Mouse (Mus musculus): ENCODE results near the gene Fat1.

- no peak for TF ChIP-seq POLR2A (IDR thresholded peaks at IDR 0.05; ENCODE audit: control insufficient read depth in 1 of 2, insufficient read depth in 1 of 2, low read depth in 1 of 2, low read length in 2 of 2, poor library complexity in 1 of 2)
- TF ChIP-seq GATA1 (IDR thresholded peaks at IDR 0.05; ENCODE audit: low read depth, low read length) = no peak
- TF ChIP-seq RAD21 (IDR thresholded peaks at IDR 0.05; ENCODE audit: low read depth, low read length) = no peak
- no peak for TF ChIP-seq MXI1 (IDR thresholded peaks at IDR 0.05; ENCODE audit: low read depth, low read length)
- no peak for TF ChIP-seq MEF2A (IDR thresholded peaks at IDR 0.05; ENCODE audit: extremely low read depth, insufficient replicate concordance, low read depth, low read length, poor library complexity, severe bottlenecking)
- no peak for TF ChIP-seq EP300 (IDR thresholded peaks at IDR 0.05; ENCODE audit: low read depth in 1 of 2, low read length in 2 of 2)
- no peak for TF ChIP-seq MAX (IDR thresholded peaks at IDR 0.05; ENCODE audit: low read length)
- TF ChIP-seq ZNF384 (IDR thresholded peaks at IDR 0.05; ENCODE audit: low read depth, low read length) = no peak
- TF ChIP-seq E2F4 (IDR thresholded peaks at IDR 0.05; ENCODE audit: borderline replicate concordance, low read depth, low read length) = no peak
- TF ChIP-seq CTCF (IDR thresholded peaks at IDR 0.05 in 2 of 3, conservative IDR thresholded peaks at IDR 0.05 in 1 of 3; ENCODE audit: control insufficient read depth in 1 of 3, insufficient read depth in 1 of 3, low read depth in 2 of 3, low read length in 3 of 3, poor library complexity in 1 of 3, severe bottlenecking in 1 of 3) = no peak
- TF ChIP-seq TBP (IDR thresholded peaks at IDR 0.05; ENCODE audit: low read depth, low read length) = no peak
- no peak for TF ChIP-seq NRF1 (IDR thresholded peaks at IDR 0.05; ENCODE audit: insufficient read depth, low read depth, low read length, poor library complexity, severe bottlenecking)
- TF ChIP-seq CHD2 (IDR thresholded peaks at IDR 0.05; ENCODE audit: low read length) = no peak
These were observed 78.6 kb downstream of the Fat1 start for GRCm38 (mm10) chr8:45013852-45014251.
